Mouse (Mus musculus): ENCODE measurements around the gene Timm50.

DNA sequence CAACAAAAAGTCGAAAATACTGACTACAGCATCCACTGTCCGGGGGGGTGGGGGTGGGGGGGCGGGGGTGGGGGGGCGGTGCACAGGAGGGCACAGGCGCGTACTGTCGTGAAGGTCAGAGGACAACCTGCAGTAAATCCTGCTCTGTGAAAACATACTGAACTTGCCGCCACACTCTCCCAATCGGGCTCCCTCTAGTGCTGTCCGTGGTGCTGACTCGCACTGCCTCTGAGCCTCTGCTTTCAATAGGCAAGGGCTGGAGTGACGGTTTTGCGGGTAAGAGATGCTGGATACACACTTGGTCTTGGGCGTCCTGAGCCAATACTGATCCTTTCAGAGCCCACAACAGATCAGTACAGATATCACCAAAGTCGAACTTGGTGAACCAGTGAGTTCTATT is 48.1 kb downstream of the Timm50 start:
- TF ChIP-seq CTCF (conservative IDR thresholded peaks at IDR 0.05 in 1 of 2, IDR thresholded peaks at IDR 0.05 in 1 of 2; ENCODE audit: low read depth in 2 of 2, low read length in 2 of 2) (no peak), ZC3H11A (IDR thresholded peaks at IDR 0.05; ENCODE audit: low read depth, low read length) (no peak), MYC (IDR thresholded peaks at IDR 0.05; ENCODE audit: low read depth, low read length) (no peak), USF1 (IDR thresholded peaks at IDR 0.05; ENCODE audit: low read depth, low read length) (no peak)

Measured in CH12.LX (cell line).